Mouse (Mus musculus): ENCODE measurements around the gene Nop56. TPM values are rescaled to one million over a fixed set of nuclear protein-coding genes. Genes with fewer than 3 reads are reported as not detected.

Nop56 gene
- 217 and 235 TPM in 2 replicates for polyA plus RNA-seq (2014; fragmentation: Nextera tagmentation; extraction: Ambion mirVana)

DNA sequence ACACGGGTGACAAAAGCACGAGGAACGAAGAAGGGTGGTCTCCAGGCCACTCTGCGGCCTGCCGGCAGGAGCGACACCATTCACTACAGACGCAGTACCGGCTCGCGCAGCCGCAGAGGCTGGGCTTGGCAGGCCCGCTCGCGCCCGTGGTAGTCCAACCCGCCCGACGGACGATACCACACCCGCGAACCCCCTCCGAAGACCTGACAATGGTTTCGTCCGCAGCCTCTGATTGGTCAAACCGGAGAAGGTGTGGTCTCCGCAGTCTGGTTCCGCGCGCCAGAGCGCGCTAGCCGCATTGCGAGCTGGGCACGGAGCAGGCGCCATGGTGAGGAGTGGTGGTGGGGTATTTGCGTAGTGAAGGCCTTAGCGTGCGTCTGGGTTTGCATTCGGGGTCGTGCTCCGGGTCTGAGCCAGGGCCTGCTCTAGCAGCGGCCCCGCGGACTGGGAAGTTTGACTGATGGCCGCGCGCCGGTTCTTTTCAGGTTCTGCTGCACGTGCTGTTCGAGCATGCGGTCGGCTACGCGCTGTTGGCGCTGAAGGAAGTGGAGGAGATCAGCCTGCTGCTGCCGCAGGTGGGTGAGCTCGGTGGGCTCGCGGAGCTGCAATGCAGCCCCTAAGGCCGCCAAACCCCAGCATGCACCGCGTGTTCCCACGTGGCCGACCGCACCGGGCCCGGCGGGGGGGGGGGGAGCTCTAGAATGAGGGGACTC, at the start of gene Nop56:
Gene Nop56 (plus strand): TSS at position 282 of the 713 bp plus-strand sequence.
- DNase-seq: peak; percentile 100
- peak; percentile 97 for ATAC-seq (ENCODE audit: low FRiP score, low TSS enrichment)
- Histone ChIP-seq H3K4me3 (replicated peaks; ENCODE audit: low read depth, low read length) (peak within 1 kb of the TSS; percentile 92), H3K9me3 (ENCODE audit: control insufficient read depth, low read length) (no peaks in the 10 kb centered on the region), H3K4me2 (ENCODE audit: low read length) (peak within 1 kb of the TSS; percentile 95), H3K36me3 (ENCODE audit: control insufficient read depth, insufficient read depth, low read length) (peaks cover 37% of the 10 kb centered on the region), H3K9ac (replicated peaks; ENCODE audit: low read length) (peak within 1 kb of the TSS; percentile 86), H3K27me3 (ENCODE audit: control insufficient read depth, insufficient read depth, low read length) (no peaks in the 10 kb centered on the region), H3K27ac (replicated peaks; ENCODE audit: low read depth, low read length) (peak within 1 kb of the TSS; percentile 91), H3K4me1 (ENCODE audit: control insufficient read depth, insufficient read depth, low read length) (peaks cover 15% of the 10 kb centered on the region)
- under 1% methylated on average over 68 of the region's 68 CpGs for WGBS

DNA sequence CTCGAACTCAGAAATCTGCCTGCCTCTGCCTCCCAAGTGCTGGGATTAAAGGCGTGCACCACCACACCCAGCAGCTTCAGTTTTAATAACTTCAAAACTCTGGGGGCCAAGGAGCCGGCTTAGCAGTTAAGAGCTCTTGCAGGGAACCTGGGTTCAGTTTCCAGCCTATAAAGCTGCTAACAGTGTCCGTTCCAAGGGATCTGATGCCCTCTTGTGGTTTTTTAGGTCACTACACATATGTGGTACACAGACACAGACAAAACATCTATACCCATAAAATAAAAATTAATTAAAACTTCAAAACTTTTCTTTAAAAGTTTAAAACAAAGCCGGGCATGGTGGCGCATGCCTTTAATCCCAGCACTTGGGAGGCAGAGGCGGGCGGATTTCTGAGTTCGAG, 27.3 kb upstream of the Nop56 start:
- Histone ChIP-seq H3K36me3 (ENCODE audit: control insufficient read depth, insufficient read depth, low read length) (no peaks in the 10 kb centered on the region), H3K4me2 (ENCODE audit: low read length) (no peak overlapping the region), H3K27ac (replicated peaks; ENCODE audit: low read depth, low read length) (no peak overlapping the region), H3K9ac (replicated peaks; ENCODE audit: low read length) (no peak overlapping the region), H3K4me3 (replicated peaks; ENCODE audit: low read depth, low read length) (no peak overlapping the region), H3K4me1 (ENCODE audit: control insufficient read depth, insufficient read depth, low read length) (no peaks in the 10 kb centered on the region), H3K27me3 (ENCODE audit: control insufficient read depth, insufficient read depth, low read length) (no peaks in the 10 kb centered on the region), H3K9me3 (ENCODE audit: control insufficient read depth, low read length) (no peaks in the 10 kb centered on the region)
- WGBS: 53% methylated on average over 9 of the region's 9 CpGs
- no peak for ATAC-seq (ENCODE audit: low FRiP score, low TSS enrichment)
- DNase-seq: peak; percentile 72

DNA sequence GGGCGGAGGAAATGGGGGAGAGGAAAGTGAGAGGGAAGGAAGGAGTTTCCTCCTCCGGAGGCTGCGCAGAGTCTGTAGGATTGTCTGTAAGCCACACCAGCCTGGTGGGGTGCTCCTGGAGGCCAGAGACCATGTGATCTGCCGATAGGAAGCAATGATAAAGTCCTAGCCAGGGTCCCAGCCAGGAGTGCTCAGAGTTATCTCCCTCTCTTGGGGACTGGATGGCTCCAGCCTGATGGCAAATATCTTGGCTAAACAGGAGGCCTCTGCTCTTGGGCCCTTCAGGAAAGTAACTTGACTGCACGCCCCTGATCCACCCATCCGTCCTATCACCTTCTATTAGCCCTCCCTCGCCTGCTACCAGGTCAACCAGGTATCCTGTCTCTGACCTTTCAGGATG, 26.0 kb upstream of the Nop56 start:
- Histone ChIP-seq H3K9me3 (ENCODE audit: control insufficient read depth, low read length) (no peaks in the 10 kb centered on the region), H3K27ac (replicated peaks; ENCODE audit: low read depth, low read length) (no peak overlapping the region), H3K36me3 (ENCODE audit: control insufficient read depth, insufficient read depth, low read length) (no peaks in the 10 kb centered on the region), H3K4me2 (ENCODE audit: low read length) (no peak overlapping the region), H3K4me3 (replicated peaks; ENCODE audit: low read depth, low read length) (no peak overlapping the region), H3K27me3 (ENCODE audit: control insufficient read depth, insufficient read depth, low read length) (no peaks in the 10 kb centered on the region), H3K4me1 (ENCODE audit: control insufficient read depth, insufficient read depth, low read length) (no peaks in the 10 kb centered on the region), H3K9ac (replicated peaks; ENCODE audit: low read length) (no peak overlapping the region)
- DNase-seq (no peak), ATAC-seq (ENCODE audit: low FRiP score, low TSS enrichment) (no peak)
- 78% methylated on average over 7 of the region's 7 CpGs for WGBS

DNA sequence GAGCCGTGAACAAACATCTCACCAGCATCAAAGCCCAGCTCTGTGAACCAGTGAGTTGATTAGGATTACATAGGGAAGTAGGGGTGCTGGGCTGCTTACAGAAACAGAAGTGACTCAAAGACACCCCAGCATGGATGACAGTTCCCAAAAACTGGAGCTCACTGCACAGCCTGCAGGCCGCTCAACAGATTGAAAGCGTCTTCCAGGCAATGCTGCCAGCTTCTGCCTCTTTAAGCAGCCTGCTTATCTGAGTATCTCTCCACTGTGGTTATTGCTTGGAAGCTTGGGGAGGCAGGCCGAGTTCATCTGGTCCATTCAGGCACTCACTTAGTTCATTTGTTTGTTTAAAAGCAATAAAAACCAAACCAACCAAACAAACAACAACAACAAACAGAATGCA, 17.5 kb upstream of the Nop56 start:
- Histone ChIP-seq H3K4me2 (ENCODE audit: low read length) (no peak overlapping the region), H3K9me3 (ENCODE audit: control insufficient read depth, low read length) (no peaks in the 10 kb centered on the region), H3K27ac (replicated peaks; ENCODE audit: low read depth, low read length) (no peak overlapping the region), H3K4me3 (replicated peaks; ENCODE audit: low read depth, low read length) (no peak overlapping the region), H3K27me3 (ENCODE audit: control insufficient read depth, insufficient read depth, low read length) (no peaks in the 10 kb centered on the region), H3K4me1 (ENCODE audit: control insufficient read depth, insufficient read depth, low read length) (no peaks in the 10 kb centered on the region), H3K36me3 (ENCODE audit: control insufficient read depth, insufficient read depth, low read length) (no peaks in the 10 kb centered on the region), H3K9ac (replicated peaks; ENCODE audit: low read length) (no peak overlapping the region)
- 89% methylated on average over 4 of the region's 4 CpGs for WGBS
- DNase-seq (no peak), ATAC-seq (ENCODE audit: low FRiP score, low TSS enrichment) (no peak)

DNA sequence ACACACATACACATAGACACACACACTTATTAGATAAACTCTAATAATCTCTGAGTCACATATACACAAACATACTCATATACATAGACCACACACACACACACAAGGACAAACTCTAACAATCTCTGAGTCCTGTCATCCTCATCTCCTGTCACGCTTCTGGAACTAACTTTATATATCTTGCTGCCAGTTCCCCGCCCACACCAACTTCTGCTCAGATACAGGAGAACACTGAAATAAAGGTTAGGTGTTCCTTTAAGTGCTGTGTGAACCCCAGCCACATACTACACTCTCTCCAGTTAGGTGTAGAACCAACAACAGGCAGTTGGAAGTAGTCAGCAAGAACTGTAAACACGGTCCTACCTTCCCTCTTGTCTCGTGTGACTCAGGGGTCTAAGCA, 13.4 kb upstream of the Nop56 start:
- H3K9ac ChIP-seq (replicated peaks; ENCODE audit: low read length): no peak overlapping the region
- 87% methylated on average over 4 of the region's 4 CpGs for WGBS
- H3K27me3 ChIP-seq (ENCODE audit: control insufficient read depth, insufficient read depth, low read length): no peaks in the 10 kb centered on the region
- no peaks in the 10 kb centered on the region for H3K36me3 ChIP-seq (ENCODE audit: control insufficient read depth, insufficient read depth, low read length)
- ATAC-seq (ENCODE audit: low FRiP score, low TSS enrichment) (no peak), DNase-seq (no peak)
- no peak overlapping the region for H3K27ac ChIP-seq (replicated peaks; ENCODE audit: low read depth, low read length)
- no peaks in the 10 kb centered on the region for H3K9me3 ChIP-seq (ENCODE audit: control insufficient read depth, low read length)
- no peak overlapping the region for H3K4me3 ChIP-seq (replicated peaks; ENCODE audit: low read depth, low read length)
- no peak overlapping the region for H3K4me2 ChIP-seq (ENCODE audit: low read length)
- H3K4me1 ChIP-seq (ENCODE audit: control insufficient read depth, insufficient read depth, low read length): no peaks in the 10 kb centered on the region

DNA sequence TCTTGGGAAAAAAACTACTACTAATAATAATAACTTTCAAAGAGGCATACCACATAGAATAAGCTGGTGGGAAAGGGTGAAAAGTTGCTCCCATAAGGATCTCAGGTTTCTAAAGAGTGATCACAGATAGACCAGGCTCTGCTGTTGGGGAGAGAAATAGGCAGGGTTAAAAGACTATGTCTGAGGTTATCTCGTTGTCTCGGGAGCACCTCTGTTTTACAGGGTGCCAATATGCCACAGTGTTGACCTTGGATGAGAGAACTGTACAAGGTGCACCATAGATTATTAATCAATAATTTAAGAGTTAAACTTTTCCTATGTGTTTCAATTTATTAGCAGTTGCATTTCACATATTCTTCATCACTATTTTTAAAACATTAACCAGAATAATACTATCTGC, 12.3 kb upstream of the Nop56 start:
- ATAC-seq (ENCODE audit: low FRiP score, low TSS enrichment) (no peak), DNase-seq (no peak)
- no peaks in the 10 kb centered on the region for H3K27me3 ChIP-seq (ENCODE audit: control insufficient read depth, insufficient read depth, low read length)
- no peaks in the 10 kb centered on the region for H3K9me3 ChIP-seq (ENCODE audit: control insufficient read depth, low read length)
- no peaks in the 10 kb centered on the region for H3K36me3 ChIP-seq (ENCODE audit: control insufficient read depth, insufficient read depth, low read length)
- no peak overlapping the region for H3K4me3 ChIP-seq (replicated peaks; ENCODE audit: low read depth, low read length)
- no peak overlapping the region for H3K4me2 ChIP-seq (ENCODE audit: low read length)
- 88% methylated on average over 2 of the region's 2 CpGs for WGBS
- no peak overlapping the region for H3K9ac ChIP-seq (replicated peaks; ENCODE audit: low read length)
- no peaks in the 10 kb centered on the region for H3K4me1 ChIP-seq (ENCODE audit: control insufficient read depth, insufficient read depth, low read length)
- no peak overlapping the region for H3K27ac ChIP-seq (replicated peaks; ENCODE audit: low read depth, low read length)

DNA sequence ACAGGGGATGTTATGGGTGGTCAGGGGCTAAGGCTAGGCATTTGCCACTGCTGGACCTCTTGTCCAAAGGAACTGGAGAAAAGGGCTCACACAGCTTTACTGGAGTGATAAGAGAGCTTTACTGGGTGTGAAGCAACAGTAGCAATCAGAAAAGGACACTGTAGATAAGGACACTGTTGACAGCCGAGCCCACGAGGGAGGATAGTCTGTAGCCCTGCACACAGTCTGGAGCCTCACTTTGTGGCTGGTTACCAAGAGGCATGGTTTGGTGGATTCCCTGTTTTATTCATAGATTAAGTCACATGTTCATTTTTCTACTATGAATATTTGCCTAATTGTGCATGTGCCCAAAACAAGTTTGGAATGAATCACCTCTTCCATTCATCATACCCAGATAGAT, 11.8 kb upstream of the Nop56 start:
- Histone ChIP-seq H3K9me3 (ENCODE audit: control insufficient read depth, low read length) (no peaks in the 10 kb centered on the region), H3K4me1 (ENCODE audit: control insufficient read depth, insufficient read depth, low read length) (no peaks in the 10 kb centered on the region), H3K9ac (replicated peaks; ENCODE audit: low read length) (no peak overlapping the region), H3K27ac (replicated peaks; ENCODE audit: low read depth, low read length) (no peak overlapping the region), H3K4me2 (ENCODE audit: low read length) (no peak overlapping the region), H3K36me3 (ENCODE audit: control insufficient read depth, insufficient read depth, low read length) (no peaks in the 10 kb centered on the region), H3K27me3 (ENCODE audit: control insufficient read depth, insufficient read depth, low read length) (no peaks in the 10 kb centered on the region), H3K4me3 (replicated peaks; ENCODE audit: low read depth, low read length) (no peak overlapping the region)
- WGBS: 87% methylated on average over 2 of the region's 2 CpGs
- DNase-seq (no peak), ATAC-seq (ENCODE audit: low FRiP score, low TSS enrichment) (no peak)

DNA sequence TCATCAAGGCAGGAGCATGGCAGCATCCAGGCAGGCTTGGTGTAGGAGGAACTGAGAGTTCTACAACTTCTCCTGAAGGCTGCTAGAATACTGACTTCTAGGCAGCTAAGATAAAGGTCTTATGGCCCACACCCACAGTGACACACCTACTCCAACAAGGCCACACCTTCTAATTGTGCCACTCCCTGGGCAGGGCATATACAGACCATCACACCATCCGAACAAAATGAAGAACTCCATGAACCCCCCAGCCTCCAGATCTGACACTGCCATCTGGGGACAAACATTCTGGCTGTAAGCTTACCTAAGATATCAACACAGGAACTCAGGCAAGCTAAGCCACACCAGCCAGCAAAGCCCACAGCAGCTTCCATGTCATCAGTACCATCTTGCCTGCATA, 8.7 kb upstream of the Nop56 start:
- Histone ChIP-seq H3K27me3 (ENCODE audit: control insufficient read depth, insufficient read depth, low read length) (no peaks in the 10 kb centered on the region), H3K9me3 (ENCODE audit: control insufficient read depth, low read length) (no peaks in the 10 kb centered on the region), H3K4me2 (ENCODE audit: low read length) (no peak overlapping the region), H3K4me3 (replicated peaks; ENCODE audit: low read depth, low read length) (no peak overlapping the region), H3K27ac (replicated peaks; ENCODE audit: low read depth, low read length) (no peak overlapping the region), H3K4me1 (ENCODE audit: control insufficient read depth, insufficient read depth, low read length) (no peaks in the 10 kb centered on the region), H3K36me3 (ENCODE audit: control insufficient read depth, insufficient read depth, low read length) (no peaks in the 10 kb centered on the region), H3K9ac (replicated peaks; ENCODE audit: low read length) (no peak overlapping the region)
- 83% methylated on average over 1 of the region's 1 CpGs for WGBS
- no peak for DNase-seq
- no peak for ATAC-seq (ENCODE audit: low FRiP score, low TSS enrichment)

DNA sequence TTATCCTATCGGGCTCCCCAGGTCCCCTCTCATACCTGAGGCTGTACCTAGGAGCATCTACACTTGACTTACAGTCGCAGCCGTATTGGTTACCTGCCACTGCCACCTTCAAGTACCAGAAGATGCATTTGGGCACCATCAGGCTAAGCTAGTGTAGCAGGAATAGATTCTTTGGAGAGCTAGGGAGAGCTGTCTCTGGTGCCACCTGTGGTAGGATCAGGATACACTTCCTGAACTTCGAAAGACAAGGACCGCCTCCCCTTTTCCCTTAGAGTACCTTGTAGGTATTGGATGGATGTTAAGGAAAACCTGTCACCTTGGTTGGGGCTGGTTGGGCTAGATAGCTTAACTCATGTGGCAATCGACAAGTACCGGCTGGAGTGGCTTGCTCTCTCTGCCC, 6.2 kb upstream of the Nop56 start:
- H3K4me2 ChIP-seq (ENCODE audit: low read length): no peak overlapping the region
- no peaks in the 10 kb centered on the region for H3K9me3 ChIP-seq (ENCODE audit: control insufficient read depth, low read length)
- no peaks in the 10 kb centered on the region for H3K27me3 ChIP-seq (ENCODE audit: control insufficient read depth, insufficient read depth, low read length)
- 76% methylated on average over 7 of the region's 7 CpGs for WGBS
- ATAC-seq (ENCODE audit: low FRiP score, low TSS enrichment) (no peak), DNase-seq (no peak)
- peaks cover 2% of the 10 kb centered on the region; the same call in 1 of the 2 replicates for H3K4me1 ChIP-seq (ENCODE audit: control insufficient read depth, insufficient read depth, low read length)
- H3K9ac ChIP-seq (replicated peaks; ENCODE audit: low read length): no peak overlapping the region
- H3K4me3 ChIP-seq (replicated peaks; ENCODE audit: low read depth, low read length): no peak overlapping the region
- H3K36me3 ChIP-seq (ENCODE audit: control insufficient read depth, insufficient read depth, low read length): no peaks in the 10 kb centered on the region
- no peak overlapping the region for H3K27ac ChIP-seq (replicated peaks; ENCODE audit: low read depth, low read length)
